Mouse (Mus musculus) spleen, adult 2 months (tissue): ENCODE measurements at regions not wholly inside any gene's neighbourhood (a gene's known extent, or its start where the extent isn't known, plus 50 kb on each side); places are given as distances from the start of the nearest gene placed in this dataset.

Source experiments
- DNase-seq, 2 experiments: peaks; one replicate each; pipeline versions ENCODE4 v3.0.0 to v3.0.0-alpha.2; 2012 to 2021; ENCODE audit warnings: low spot score in 2 of 2, low read depth in 1 of 2
- H3K27ac ChIP-seq: fragments of 200-500 bp; 2 replicates; pipeline ENCODE4 v1.5.1; 2012; ENCODE audit warnings: low read length, inconsistent platforms; ENCODE audit not compliant: insufficient read depth
- H3K27me3 ChIP-seq: fragments of 200-500 bp; 2 replicates; pipeline ENCODE4 v1.6.1; 2012; ENCODE audit warnings: mild to moderate bottlenecking, moderate library complexity, low read length, inconsistent platforms; ENCODE audit not compliant: control insufficient read depth, insufficient read depth
- H3K36me3 ChIP-seq: fragments of 200-500 bp; 2 replicates; pipeline ENCODE4 v1.6.1; 2012; ENCODE audit warnings: mild to moderate bottlenecking, low read length, inconsistent platforms; ENCODE audit not compliant: control insufficient read depth, insufficient read depth
- H3K4me1 ChIP-seq: fragments of 200-500 bp; 2 replicates; pipeline ENCODE4 v1.6.1; 2011; ENCODE audit warnings: inconsistent platforms; ENCODE audit not compliant: control insufficient read depth, insufficient read depth, insufficient read length
- H3K4me3 ChIP-seq: fragments of 200-500 bp; 2 replicates; pipeline ENCODE4 v1.5.1; 2011; ENCODE audit warnings: mild to moderate bottlenecking, inconsistent platforms; ENCODE audit not compliant: insufficient read depth, insufficient read length; ENCODE audit errors: extremely low read depth
- CTCF ChIP-seq: fragments of 200-500 bp; IDR thresholded peaks from 2 replicates; pipeline ENCODE4 v1.5.1; 2011; ENCODE audit warnings: mild to moderate bottlenecking, inconsistent platforms; ENCODE audit not compliant: insufficient read depth, insufficient read length, insufficient replicate concordance; ENCODE audit errors: extremely low read depth
- POLR2A ChIP-seq: fragments of 200-500 bp; IDR thresholded peaks from 2 replicates; pipeline ENCODE4 v1.6.1; 2011; ENCODE audit warnings: low read depth, low read length, inconsistent platforms
- WGBS: fragments of 180-500 bp; shearing (Covaris S2); methylation state at CpG from one replicate; pipeline ENCODE4 v1.1.7; 2018; 5-methylcytosine and 5-hydroxymethylcytosine counted together

DNA sequence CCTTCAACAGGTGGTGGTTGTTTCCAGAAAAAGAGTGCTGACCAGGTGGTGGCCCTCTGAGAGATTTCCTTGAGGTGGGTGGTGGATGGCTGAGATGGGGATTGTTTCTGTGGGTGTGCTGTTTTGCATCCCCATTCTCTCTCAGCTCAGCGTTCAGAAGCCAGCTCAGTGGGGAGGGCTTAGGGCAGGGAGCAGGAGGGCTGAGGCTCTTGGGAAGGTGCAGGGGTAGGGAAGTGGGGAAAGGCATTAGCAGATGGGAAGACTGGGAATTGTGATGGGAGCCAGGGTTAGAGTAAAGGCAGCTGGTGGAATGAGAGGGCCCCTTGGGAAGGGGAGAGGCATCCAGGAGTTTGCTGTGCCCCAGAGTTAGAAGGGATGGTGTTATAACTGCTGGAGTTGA lies 72.3 kb upstream of the Gjb5 start:
- DNase-seq: no peak
- no peaks in the 10 kb centered on the region for H3K27me3 ChIP-seq
- no peaks in the 10 kb centered on the region for H3K36me3 ChIP-seq
- H3K4me1 ChIP-seq: no peaks in the 10 kb centered on the region
- no peak overlapping the region for H3K27ac ChIP-seq
- H3K4me3 ChIP-seq: no peak overlapping the region
- 5% methylated on average over 1 of the region's 1 CpGs for WGBS
- TF ChIP-seq CTCF (no peak), POLR2A (no peak)

DNA sequence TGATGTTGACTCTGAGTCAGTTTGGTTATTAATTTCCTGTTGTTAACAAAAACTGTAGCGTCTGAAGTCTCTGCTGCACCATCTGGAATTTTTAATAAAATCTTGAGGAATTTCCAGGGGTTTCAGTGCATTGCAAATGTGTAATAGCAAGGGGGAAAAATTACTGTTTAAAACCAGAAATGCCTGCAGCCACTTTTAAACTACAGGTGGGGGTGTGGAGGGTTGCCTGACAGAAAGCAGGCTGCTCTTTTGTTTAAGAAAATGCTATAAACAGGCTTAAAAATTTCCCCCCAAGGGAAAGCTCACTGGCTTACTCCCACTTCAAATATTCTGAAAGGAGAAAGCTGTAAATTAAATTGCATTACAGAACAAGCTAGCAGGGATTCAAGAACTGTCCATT lies 71.8 kb upstream of the Gjb5 start:
- Histone ChIP-seq H3K27me3 (no peaks in the 10 kb centered on the region), H3K4me1 (no peaks in the 10 kb centered on the region), H3K36me3 (no peaks in the 10 kb centered on the region), H3K27ac (no peak overlapping the region), H3K4me3 (no peak overlapping the region)
- no peak for DNase-seq
- TF ChIP-seq POLR2A (no peak), CTCF (no peak)
- 86% methylated on average over 1 of the region's 1 CpGs for WGBS

- no peaks in the 10 kb centered on the region for H3K36me3 ChIP-seq
- no peak for TF ChIP-seq POLR2A
- no peak for TF ChIP-seq CTCF
- WGBS: 84% methylated on average over 7 of the region's 7 CpGs
- H3K27me3 ChIP-seq: no peaks in the 10 kb centered on the region
- no peak overlapping the region for H3K4me3 ChIP-seq
- no peak for DNase-seq
- H3K27ac ChIP-seq: no peak overlapping the region
- H3K4me1 ChIP-seq: no peaks in the 10 kb centered on the region
These were observed 65.9 kb upstream of the Gjb5 start for GRCm38 (mm10) chr4:127423855-127424254.

DNA sequence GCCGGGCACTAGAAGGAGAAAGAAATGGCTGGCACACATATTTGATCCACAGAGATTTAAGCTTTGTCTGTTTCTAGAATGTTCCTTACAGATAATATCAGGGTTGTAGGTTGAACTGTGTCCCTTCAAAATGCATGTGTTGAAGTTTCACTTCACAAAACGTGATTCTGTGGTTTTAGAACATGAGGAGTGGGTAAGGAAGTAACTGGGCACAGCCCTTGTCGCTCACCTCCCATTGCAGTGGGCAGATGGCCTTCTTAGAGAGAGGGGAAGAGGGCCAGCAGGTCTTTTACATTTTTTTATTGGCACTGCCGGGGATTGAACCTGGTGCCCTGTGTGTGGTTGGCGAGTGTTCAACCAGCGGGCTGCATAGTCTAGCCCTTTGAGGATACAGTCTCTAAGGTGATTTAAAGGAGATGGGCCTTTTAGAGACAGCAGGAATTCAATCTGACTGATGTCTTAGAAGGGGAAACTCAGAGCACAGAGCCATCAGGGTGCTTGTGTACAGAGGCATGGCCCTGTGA lies 64.0 kb upstream of the Gjb5 start:
- TF ChIP-seq POLR2A (no peak), CTCF (no peak)
- Histone ChIP-seq H3K27me3 (no peaks in the 10 kb centered on the region), H3K4me3 (no peak overlapping the region), H3K36me3 (no peaks in the 10 kb centered on the region), H3K27ac (no peak overlapping the region), H3K4me1 (no peaks in the 10 kb centered on the region)
- no peak for DNase-seq
- 58% methylated on average over 6 of the region's 6 CpGs for WGBS

GRCm38 (mm10) chr4:127421129-127421528 lies 63.1 kb upstream of the Gjb5 start:
- DNase-seq: no peak
- Histone ChIP-seq H3K4me1 (no peaks in the 10 kb centered on the region), H3K27ac (no peak overlapping the region), H3K4me3 (no peak overlapping the region), H3K36me3 (no peaks in the 10 kb centered on the region), H3K27me3 (no peaks in the 10 kb centered on the region)
- 68% methylated on average over 5 of the region's 5 CpGs for WGBS
- TF ChIP-seq CTCF (no peak), POLR2A (no peak)

GRCm38 (mm10) chr4:127419786-127420120 lies 61.8 kb upstream of the Gjb5 start:
- TF ChIP-seq CTCF (no peak), POLR2A (no peak)
- Histone ChIP-seq H3K4me1 (no peaks in the 10 kb centered on the region), H3K27ac (no peak overlapping the region), H3K36me3 (no peaks in the 10 kb centered on the region), H3K27me3 (no peaks in the 10 kb centered on the region), H3K4me3 (no peak overlapping the region)
- 71% methylated on average over 8 of the region's 8 CpGs for WGBS
- no peak for DNase-seq

GRCm38 (mm10) chr4:127419062-127419785 lies 61.2 kb upstream of the Gjb5 start:
- TF ChIP-seq CTCF (no peak), POLR2A (no peak)
- Histone ChIP-seq H3K4me3 (no peak overlapping the region), H3K4me1 (no peaks in the 10 kb centered on the region), H3K27ac (no peak overlapping the region), H3K27me3 (no peaks in the 10 kb centered on the region), H3K36me3 (no peaks in the 10 kb centered on the region)
- 34% methylated on average over 22 of the region's 22 CpGs for WGBS
- DNase-seq: no peak
